Mouse (Mus musculus) MEL (cell line): Measurements from ENCODE around the gene Tmcc3. TPM values are rescaled to one million over a fixed set of nuclear protein-coding genes. Genes with fewer than 3 reads are reported as not detected.

Experiments used
- DNase-seq: peaks from one replicate; pipeline ENCODE4 v3.0.0; 2011; ENCODE audit warnings: low read depth, low spot score
- H3K27ac ChIP-seq: 2 replicates; pipeline ENCODE4 v1.5.1; 2012; ENCODE audit warnings: low read depth, mild to moderate bottlenecking, control low read depth, low read length, moderate library complexity; ENCODE audit not compliant: control insufficient read depth
- H3K27me3 ChIP-seq, 2 experiments: fragments of 150-350 bp in 1 of 2; sonication (generic) in 1 of 2; 2 replicates each; pipeline ENCODE4 v1.6.1; 2012; ENCODE audit warnings: low read length in 2 of 2, mild to moderate bottlenecking in 2 of 2, improper control_type of control experiment in 1 of 2, moderate library complexity in 1 of 2; ENCODE audit not compliant: insufficient read depth in 2 of 2, control insufficient read depth in 1 of 2
- H3K36me3 ChIP-seq, 2 experiments: 2 replicates each; pipeline ENCODE4 v1.6.1; 2012 to 2014; ENCODE audit warnings: low read length in 2 of 2, improper control_type of control experiment in 1 of 2, inconsistent platforms in 1 of 2, mild to moderate bottlenecking in 1 of 2; ENCODE audit not compliant: insufficient read depth in 2 of 2, control insufficient read depth in 1 of 2
- H3K4me1 ChIP-seq, 2 experiments: fragments of 150-350 bp in 1 of 2; sonication (generic) in 1 of 2; 2 replicates each; pipeline ENCODE4 v1.6.1; 2012; ENCODE audit warnings: low read length in 2 of 2, improper control_type of control experiment in 1 of 2, mild to moderate bottlenecking in 1 of 2; ENCODE audit not compliant: insufficient read depth in 2 of 2, control insufficient read depth in 1 of 2
- H3K4me3 ChIP-seq, 2 experiments: fragments of 150-350 bp in 1 of 2; sonication (generic) in 1 of 2; 2 replicates each; pipeline ENCODE4 v1.5.1; 2012; ENCODE audit warnings: low read depth in 2 of 2, low read length in 2 of 2, mild to moderate bottlenecking in 2 of 2, moderate library complexity in 2 of 2, control low read depth in 1 of 2, improper control_type of control experiment in 1 of 2; ENCODE audit not compliant: control insufficient read depth in 1 of 2, insufficient read depth in 1 of 2
- H3K79me2 ChIP-seq: 2 replicates; pipeline ENCODE4 v1.6.1; 2012; ENCODE audit warnings: mild to moderate bottlenecking, low read length, moderate library complexity; ENCODE audit not compliant: control insufficient read depth, poor library complexity, insufficient read depth
- H3K9ac ChIP-seq: 2 replicates; pipeline ENCODE4 v1.6.1; 2012; ENCODE audit warnings: low read depth, mild to moderate bottlenecking, control low read depth, low read length, moderate library complexity; ENCODE audit not compliant: control insufficient read depth, poor library complexity, severe bottlenecking
- H3K9me3 ChIP-seq: fragments of 150-350 bp; sonication (generic); replicated peaks from 2 replicates; pipeline ENCODE4 v1.6.1; 2012; ENCODE audit warnings: mild to moderate bottlenecking, low read length, improper control_type of control experiment, moderate library complexity; ENCODE audit not compliant: insufficient read depth
- CTCF ChIP-seq, 3 experiments: IDR thresholded peaks in 2 of 3; conservative IDR thresholded peaks in 1 of 3; 2 replicates each; pipeline ENCODE4 v1.5.1; 2011 to 2012; ENCODE audit warnings: low read length in 3 of 3, low read depth in 2 of 3, mild to moderate bottlenecking in 2 of 3, improper control_type of control experiment in 1 of 3, inconsistent platforms in 1 of 3, mixed read lengths in 1 of 3, moderate library complexity in 1 of 3; ENCODE audit not compliant: control insufficient read depth in 1 of 3, insufficient read depth in 1 of 3, poor library complexity in 1 of 3, severe bottlenecking in 1 of 3
- ELF1 ChIP-seq: IDR thresholded peaks from 2 replicates; pipeline ENCODE4 v1.6.1; 2014; ENCODE audit warnings: low read depth, mild to moderate bottlenecking, inconsistent platforms, low read length, improper control_type of control experiment, moderate library complexity
- EP300 ChIP-seq, 2 experiments: IDR thresholded peaks; 2 replicates each; pipeline ENCODE4 v1.6.1; 2011; ENCODE audit warnings: improper control_type of control experiment in 2 of 2, low read length in 2 of 2, low read depth in 1 of 2, mild to moderate bottlenecking in 1 of 2
- ETS1 ChIP-seq: IDR thresholded peaks from 2 replicates; pipeline ENCODE4 v1.6.1; 2012; ENCODE audit warnings: low read depth, mild to moderate bottlenecking, inconsistent platforms, low read length, improper control_type of control experiment, moderate library complexity
- GABPA ChIP-seq: IDR thresholded peaks from 2 replicates; pipeline ENCODE4 v1.6.1; 2012; ENCODE audit warnings: low read depth, mild to moderate bottlenecking, inconsistent platforms, low read length, improper control_type of control experiment, moderate library complexity
- HCFC1 ChIP-seq: IDR thresholded peaks from 2 replicates; pipeline ENCODE4 v1.6.1; 2012; ENCODE audit warnings: low read depth, mild to moderate bottlenecking, inconsistent platforms, low read length, improper control_type of control experiment, moderate library complexity
- MAFK ChIP-seq: IDR thresholded peaks from 2 replicates; pipeline ENCODE4 v1.6.1; 2011; ENCODE audit warnings: low read depth, mild to moderate bottlenecking, low read length, improper control_type of control experiment, borderline replicate concordance
- MAX ChIP-seq: IDR thresholded peaks from 2 replicates; pipeline ENCODE4 v1.6.1; 2011; ENCODE audit warnings: low read length, improper control_type of control experiment
- MEF2A ChIP-seq: IDR thresholded peaks from 2 replicates; pipeline ENCODE4 v1.6.1; 2014; ENCODE audit warnings: low read depth, mild to moderate bottlenecking, inconsistent platforms, low read length, improper control_type of control experiment; ENCODE audit not compliant: poor library complexity, insufficient replicate concordance, severe bottlenecking; ENCODE audit errors: extremely low read depth
- MYC ChIP-seq: IDR thresholded peaks from 2 replicates; pipeline ENCODE4 v1.6.1; 2011; ENCODE audit warnings: low read depth, mild to moderate bottlenecking, low read length, improper control_type of control experiment, moderate library complexity
- POLR2AphosphoS5 ChIP-seq: IDR thresholded peaks from 2 replicates; pipeline ENCODE4 v1.6.1; 2012; ENCODE audit warnings: low read depth, borderline replicate concordance, mild to moderate bottlenecking, inconsistent platforms, low read length, moderate library complexity, mixed read lengths
- RCOR1 ChIP-seq: IDR thresholded peaks from 2 replicates; pipeline ENCODE4 v1.6.1; 2012; ENCODE audit warnings: low read depth, mild to moderate bottlenecking, inconsistent platforms, low read length, improper control_type of control experiment
- SIN3A ChIP-seq: IDR thresholded peaks from 2 replicates; pipeline ENCODE4 v1.6.1; 2012; ENCODE audit warnings: low read length, improper control_type of control experiment, inconsistent platforms
- TAL1 ChIP-seq: IDR thresholded peaks from 2 replicates; pipeline ENCODE4 v1.6.1; 2012; ENCODE audit warnings: mild to moderate bottlenecking, inconsistent platforms, low read length, moderate library complexity, mixed read lengths
- TCF12 ChIP-seq: IDR thresholded peaks from 2 replicates; pipeline ENCODE4 v1.6.1; 2014; ENCODE audit warnings: low read depth, mild to moderate bottlenecking, inconsistent platforms, low read length, improper control_type of control experiment, moderate library complexity
- UBTF ChIP-seq: IDR thresholded peaks from 2 replicates; pipeline ENCODE4 v1.6.1; 2012; ENCODE audit warnings: low read depth, mild to moderate bottlenecking, inconsistent platforms, low read length, improper control_type of control experiment, moderate library complexity, borderline replicate concordance; ENCODE audit not compliant: insufficient read depth
- ZC3H11A ChIP-seq: IDR thresholded peaks from 2 replicates; pipeline ENCODE4 v1.6.1; 2012; ENCODE audit warnings: low read depth, mild to moderate bottlenecking, inconsistent platforms, low read length, improper control_type of control experiment
- ZMIZ1 ChIP-seq: IDR thresholded peaks from 2 replicates; pipeline ENCODE4 v1.6.1; 2012; ENCODE audit warnings: low read depth, mild to moderate bottlenecking, inconsistent platforms, low read length, improper control_type of control experiment, moderate library complexity
- polyA plus RNA-seq, 2 experiments: library from polyadenylated mRNA; stranded (reverse) in 1 of 2; unstranded in 1 of 2; fragments of >175 nt in 1 of 2; fragments of >200 nt in 1 of 2; gene quantifications; 2 replicates each; pipeline versions ENCODE4 v1.2.1 to v1.2.4; 2012; ENCODE audit warnings: low replicate concordance in 2 of 2, low read depth in 1 of 2; ENCODE audit not compliant: insufficient read length in 2 of 2, insufficient read depth in 1 of 2, missing spikeins in 1 of 2
- total RNA-seq: library from RNA; depleted of rRNA; stranded (reverse); fragments of 300-350 nt; gene quantifications from 2 replicates; pipeline ENCODE4 v1.2.3, GENCODE M21; 2012

Tmcc3 gene
- total and polyA plus RNA-seq, 3 experiments = 1.3 to 2.6 TPM; not detected in 1

DNA sequence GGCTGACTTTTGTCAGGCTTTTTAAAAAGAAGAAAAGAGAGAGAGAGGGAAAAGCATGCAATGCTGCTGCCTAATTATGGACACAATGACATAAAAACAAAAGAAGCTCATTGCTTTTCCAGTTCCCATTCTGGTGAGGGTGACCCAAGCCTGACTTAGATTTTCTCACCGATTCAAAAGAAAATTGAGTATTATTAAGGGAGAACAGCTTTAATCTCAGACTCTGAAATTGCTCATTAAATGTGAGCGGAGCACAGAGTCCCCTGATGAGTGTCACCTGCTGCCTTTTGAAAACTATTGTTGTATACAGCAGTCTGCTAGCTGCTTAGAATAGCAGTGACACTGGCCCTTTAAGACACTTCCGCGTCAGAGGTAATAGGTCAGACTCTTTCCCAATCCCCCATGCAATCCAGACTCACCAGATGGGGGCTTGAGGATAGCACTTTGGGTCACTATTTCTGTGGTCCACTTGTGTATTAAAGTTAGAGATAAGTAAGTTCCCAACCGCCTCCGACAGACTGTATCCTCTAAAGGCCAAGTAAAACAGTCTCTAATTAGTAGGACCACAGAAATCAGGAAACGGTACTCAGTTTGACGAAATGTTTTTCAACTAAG is 185.2 kb downstream of the Tmcc3 start:
- Histone ChIP-seq H3K79me2 (no peaks in the 10 kb centered on the region), H3K27ac (no peak overlapping the region), H3K9ac (no peak overlapping the region), H3K36me3 (peaks cover 0 to 3% of the 10 kb centered on the region in 2 experiments; a peak in 1 of 4 replicates)
- DNase-seq = no peak
- TF ChIP-seq ELF1 (no peak), ETS1 (no peak), MEF2A (no peak), MAFK (no peak), UBTF (no peak), MYC (no peak), ZMIZ1 (no peak), RCOR1 (no peak), ZC3H11A (no peak), CTCF (IDR thresholded peaks at IDR 0.05 in 2 of 3, conservative IDR thresholded peaks at IDR 0.05 in 1 of 3; ENCODE audit: control insufficient read depth in 1 of 3, insufficient read depth in 1 of 3, low read depth in 2 of 3, low read length in 3 of 3, poor library complexity in 1 of 3, severe bottlenecking in 1 of 3) (no peak), GABPA (no peak), SIN3A (no peak), TCF12 (no peak), MAX (no peak), TAL1 (no peak)
- TF ChIP-seq, all 39 proteins: peak for 0
- Histone ChIP-seq H3K4me1 (peaks cover 0 to 3% of the 10 kb centered on the region in 2 experiments; a peak in 2 of 4 replicates), H3K4me3 (no peak overlapping the region), H3K9me3 (no peaks in the 10 kb centered on the region), H3K27me3 (peaks cover 0 to 6% of the 10 kb centered on the region in 2 experiments; a peak in 1 of 4 replicates)

DNA sequence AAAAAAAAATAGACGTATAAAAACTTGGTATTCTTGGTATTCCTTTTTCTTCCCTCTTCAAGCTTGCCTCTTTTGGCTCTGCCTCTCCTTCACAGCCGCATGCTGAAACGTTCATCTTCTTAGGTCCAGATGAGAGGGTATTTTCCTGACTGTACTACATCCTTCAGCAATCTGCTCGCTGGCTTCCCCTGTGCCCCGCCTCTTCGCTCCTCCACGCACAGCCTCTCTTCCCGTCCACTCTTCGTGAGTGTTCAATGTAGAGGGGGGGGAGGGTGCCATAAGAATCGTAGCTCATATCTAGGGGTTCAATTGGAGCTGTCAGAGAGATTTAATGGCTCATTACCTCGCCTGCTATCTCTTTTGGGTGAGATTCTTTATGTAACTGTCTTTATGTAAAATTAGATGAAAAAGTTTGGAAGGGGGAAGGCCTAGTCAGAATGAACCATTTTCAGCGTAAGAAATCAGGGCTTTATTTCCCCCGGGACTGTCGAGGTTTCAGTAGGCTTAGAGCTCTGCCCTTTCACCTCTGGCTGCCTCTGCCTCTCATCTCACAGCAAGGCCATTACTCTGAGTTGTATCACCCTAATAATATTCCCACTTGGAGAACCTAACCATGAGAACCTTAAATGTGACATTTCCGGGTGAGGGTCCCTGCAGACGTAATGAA is 188.6 kb downstream of the Tmcc3 start:
- DNase-seq = no peak
- Histone ChIP-seq H3K27ac (no peak overlapping the region), H3K79me2 (no peaks in the 10 kb centered on the region)

More for the DNA sequence above, 188.6 kb downstream of the Tmcc3 start:
- TF ChIP-seq ZC3H11A (no peak), HCFC1 (no peak), POLR2AphosphoS5 (no peak), EP300 (IDR thresholded peaks at IDR 0.05; ENCODE audit: low read depth in 1 of 2, low read length in 2 of 2) (no peak), MEF2A (no peak), SIN3A (no peak)
- Histone ChIP-seq H3K36me3 (peaks cover 0 to 11% of the 10 kb centered on the region in 2 experiments; a peak in 2 of 4 replicates), H3K4me1 (peaks cover 4 to 11% of the 10 kb centered on the region in 2 experiments; a peak in 2 of 4 replicates), H3K4me3 (no peak overlapping the region), H3K27me3 (peaks cover 0 to 3% of the 10 kb centered on the region in 2 experiments; a peak in 1 of 4 replicates), H3K9me3 (no peaks in the 10 kb centered on the region), H3K9ac (no peak overlapping the region)
